Mouse (Mus musculus) kidney, embryonic 16.5 days (tissue): ENCODE results near the gene Grn. TPM values are rescaled to one million over a fixed set of nuclear protein-coding genes. Genes with fewer than 3 reads are reported as not detected.

ENCODE experiments used
- ATAC-seq: fragments of 200-750 bp; cut with Nextera tagmentation; 2 replicates; pipeline ENCODE4 v1.8.0; 2017; ENCODE audit warnings: moderate TSS enrichment; ENCODE audit not compliant: low FRiP score, low TSS enrichment
- H3K27ac ChIP-seq: fragments of 300-500 bp; sonication (generic); 2 replicates; pipeline ENCODE4 v1.5.1; 2014; ENCODE audit warnings: low read length
- H3K27me3 ChIP-seq: fragments of 300-500 bp; sonication (generic); 2 replicates; pipeline ENCODE4 v1.6.1; 2014; ENCODE audit warnings: low read length, control low read depth, mixed read lengths; ENCODE audit not compliant: insufficient read depth
- H3K36me3 ChIP-seq: fragments of 300-500 bp; sonication (generic); 2 replicates; pipeline ENCODE4 v1.6.1; 2014; ENCODE audit warnings: low read length, control low read depth, mixed read lengths; ENCODE audit not compliant: insufficient read depth
- H3K4me1 ChIP-seq: fragments of 300-500 bp; sonication (generic); 2 replicates; pipeline ENCODE4 v1.6.1; 2014; ENCODE audit warnings: low read length, control low read depth, mixed read lengths; ENCODE audit not compliant: insufficient read depth
- H3K4me2 ChIP-seq: fragments of 300-500 bp; sonication (generic); replicated peaks from 2 replicates; pipeline ENCODE4 v1.6.1; 2014; ENCODE audit warnings: low read depth, low read length
- H3K4me3 ChIP-seq: fragments of 300-500 bp; sonication (generic); 2 replicates; pipeline ENCODE4 v1.5.1; 2014; ENCODE audit warnings: mild to moderate bottlenecking, low read length
- H3K9ac ChIP-seq: fragments of 300-500 bp; sonication (generic); replicated peaks from 2 replicates; pipeline ENCODE4 v1.6.1; 2014; ENCODE audit warnings: low read length
- H3K9me3 ChIP-seq: fragments of 300-500 bp; sonication (generic); 2 replicates; pipeline ENCODE4 v1.6.1; 2016; ENCODE audit warnings: low read length, control low read depth
- WGBS: fragments of 180-500 bp; shearing (Covaris S2); extraction: QIAGEN DNeasy Blood & Tissue Kit; methylation state at CpG from one replicate; pipeline ENCODE4 v1.1.7; 2014; 5-methylcytosine and 5-hydroxymethylcytosine counted together
- polyA plus RNA-seq: library from polyadenylated mRNA; unstranded; fragments of >200 nt; fragmentation: Nextera tagmentation; extraction: Ambion mirVana; gene quantifications from 2 replicates; pipeline ENCODE4 v1.2.1, GENCODE M21; 2015

Grn gene
- polyA plus RNA-seq, 1 experiment from 2014 or later = 208 TPM

DNA sequence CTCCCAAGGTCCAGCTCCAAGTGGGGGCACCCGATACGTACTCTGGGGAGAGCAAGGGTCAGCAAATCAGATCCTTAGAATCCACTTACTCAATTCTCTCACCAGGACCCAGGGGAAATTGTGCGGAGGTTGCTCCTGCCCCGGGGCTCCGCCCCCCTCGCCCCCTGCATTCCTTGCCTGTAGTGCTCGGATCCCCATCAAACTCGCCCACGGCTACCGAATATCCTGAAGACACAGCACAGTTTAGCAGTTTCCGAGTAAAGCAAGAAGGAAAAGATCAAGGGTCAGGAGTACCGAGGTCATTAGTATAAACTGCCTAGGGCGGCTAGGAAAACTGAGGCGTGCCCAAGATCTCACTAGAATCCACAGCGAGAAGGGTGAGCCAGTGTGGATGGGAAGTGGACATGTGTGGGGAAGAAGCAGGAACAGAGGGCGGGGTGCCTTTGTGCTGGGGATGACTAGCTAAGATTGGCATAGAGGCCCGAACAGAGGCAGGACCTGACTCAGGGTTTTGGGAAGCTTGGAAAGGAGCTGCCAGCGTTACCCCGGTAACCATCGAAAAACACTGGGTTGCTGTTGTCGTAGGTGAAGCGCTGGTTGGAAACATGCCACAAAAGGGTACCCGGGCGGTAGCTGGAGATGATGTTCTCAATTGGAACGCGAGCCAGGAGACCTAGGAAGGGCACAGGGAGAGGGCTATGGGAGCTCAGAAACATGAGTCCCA is 35.8 kb downstream of the Grn start:
- H3K9ac ChIP-seq = peak overlapping the region; percentile 12; the same call in 1 of the 2 replicates
- no peak for ATAC-seq
- H3K9me3 ChIP-seq = no peaks in the 10 kb centered on the region
- 12% methylated on average over 26 of the region's 26 CpGs for WGBS
- H3K36me3 ChIP-seq = no peaks in the 10 kb centered on the region
- no peaks in the 10 kb centered on the region for H3K27me3 ChIP-seq
- no peak overlapping the region for H3K27ac ChIP-seq
- peak overlapping the region; percentile 37 for H3K4me2 ChIP-seq
- 0 out of 2 replicates have a peak overlapping the region, but pooled peaks have one; percentile 15 for H3K4me3 ChIP-seq
- peaks cover 18% of the 10 kb centered on the region for H3K4me1 ChIP-seq

DNA sequence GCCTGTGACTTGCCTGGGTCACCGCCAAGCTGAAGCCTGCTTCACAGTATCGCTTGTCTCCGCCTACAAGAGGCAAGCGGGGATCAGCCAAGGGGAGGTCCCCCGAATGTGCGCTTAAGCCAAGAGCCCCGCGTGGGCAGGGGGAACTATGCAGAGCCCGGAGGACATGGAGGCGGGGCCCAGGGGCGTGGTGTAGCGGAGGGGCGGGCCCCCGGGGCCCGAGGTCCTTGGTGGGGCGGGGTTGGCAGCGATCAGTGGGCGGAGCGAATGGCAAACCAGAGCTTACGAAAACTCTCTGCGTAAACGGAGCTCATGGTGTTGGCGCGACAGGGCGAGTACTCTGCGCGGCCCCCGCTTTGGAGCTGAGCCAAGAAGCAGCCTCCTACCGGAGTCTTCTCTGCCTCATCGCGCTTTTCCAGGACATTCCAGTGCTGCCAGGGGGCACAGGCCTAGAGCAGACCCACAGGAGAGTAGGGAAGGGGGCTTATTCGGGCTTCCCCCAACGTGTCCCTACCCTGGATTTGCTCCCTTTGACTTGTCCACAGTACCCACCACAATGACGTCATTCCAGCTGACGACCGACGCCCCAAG is 37.0 kb downstream of the Grn start:
- H3K4me3 ChIP-seq = peak overlapping the region; percentile 50
- H3K27me3 ChIP-seq = no peaks in the 10 kb centered on the region
- peak overlapping the region; percentile 69 for H3K27ac ChIP-seq
- ATAC-seq = peak; percentile 96
- peak overlapping the region; percentile 90 for H3K4me2 ChIP-seq
- under 1% methylated on average over 37 of the region's 37 CpGs for WGBS
- peak overlapping the region; percentile 67 for H3K9ac ChIP-seq
- no peaks in the 10 kb centered on the region for H3K36me3 ChIP-seq
- no peaks in the 10 kb centered on the region for H3K9me3 ChIP-seq
- peaks cover 18% of the 10 kb centered on the region for H3K4me1 ChIP-seq

DNA sequence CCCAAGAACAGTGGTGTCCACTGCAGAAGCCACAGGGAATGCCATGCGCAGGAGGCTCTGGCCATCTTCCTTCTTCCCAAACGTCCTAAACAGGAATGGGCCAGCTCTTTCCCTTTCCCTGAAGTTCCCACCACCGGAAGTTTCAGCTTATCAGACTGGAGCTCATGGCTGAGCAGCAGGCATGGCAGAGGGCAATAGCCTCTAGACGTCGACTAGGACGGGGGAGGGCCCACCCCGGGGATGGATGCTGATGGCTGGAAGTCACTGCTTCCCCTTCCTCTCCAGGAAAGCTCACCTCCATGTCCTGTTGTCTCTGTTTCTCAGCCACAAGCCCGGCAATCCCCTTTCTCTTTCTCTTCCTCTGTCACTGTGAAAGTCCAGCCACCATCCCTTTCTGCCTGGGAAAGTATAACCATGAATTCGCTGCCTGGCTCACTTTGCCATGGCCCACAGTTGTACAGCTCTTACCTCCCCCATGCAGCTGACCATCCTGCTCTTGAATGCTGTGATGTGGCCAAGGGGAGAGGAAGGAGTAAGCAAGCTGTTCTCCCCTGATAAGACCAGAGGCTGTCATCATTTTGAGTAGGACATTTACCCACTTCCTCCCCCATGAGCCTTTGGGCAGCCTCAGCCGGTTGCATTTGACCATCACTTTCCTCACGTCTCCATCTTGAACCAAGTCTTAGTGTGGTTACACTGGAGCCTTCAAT is 39.7 kb downstream of the Grn start, which contains the start of gene Itga2b:
Itga2b (minus strand) TSS at position 475 of the 710 bp plus-strand sequence.
- Histone ChIP-seq H3K4me1 (peaks cover 18% of the 10 kb centered on the region), H3K4me2 (no peak within 1 kb of the TSS), H3K36me3 (peaks cover 3% of the 10 kb centered on the region; the same call in 1 of the 2 replicates), H3K4me3 (no peak within 1 kb of the TSS), H3K9ac (no peak within 1 kb of the TSS), H3K27ac (no peak within 1 kb of the TSS), H3K9me3 (no peaks in the 10 kb centered on the region), H3K27me3 (no peaks in the 10 kb centered on the region)
- no peak for ATAC-seq
- 55% methylated on average over 11 of the region's 11 CpGs for WGBS

GRCm38 (mm10) chr11:102475027-102475426 is 44.9 kb downstream of the Grn start:
- Histone ChIP-seq H3K36me3 (peaks cover 30% of the 10 kb centered on the region), H3K9me3 (no peaks in the 10 kb centered on the region), H3K9ac (no peak overlapping the region), H3K4me2 (no peak overlapping the region), H3K27me3 (no peaks in the 10 kb centered on the region), H3K27ac (no peak overlapping the region), H3K4me3 (no peak overlapping the region), H3K4me1 (no peaks in the 10 kb centered on the region)
- ATAC-seq = no peak
- WGBS = 98% methylated on average over 3 of the region's 3 CpGs

- Histone ChIP-seq H3K9me3 (no peaks in the 10 kb centered on the region), H3K27me3 (no peaks in the 10 kb centered on the region), H3K4me2 (no peak overlapping the region), H3K4me3 (no peak overlapping the region), H3K9ac (no peak overlapping the region), H3K36me3 (peaks cover 48% of the 10 kb centered on the region), H3K27ac (no peak overlapping the region), H3K4me1 (no peaks in the 10 kb centered on the region)
- WGBS = 91% methylated on average over 3 of the region's 3 CpGs
- ATAC-seq = no peak
Measured at GRCm38 (mm10) chr11:102478671-102479070, 48.6 kb downstream of the Grn start.

DNA sequence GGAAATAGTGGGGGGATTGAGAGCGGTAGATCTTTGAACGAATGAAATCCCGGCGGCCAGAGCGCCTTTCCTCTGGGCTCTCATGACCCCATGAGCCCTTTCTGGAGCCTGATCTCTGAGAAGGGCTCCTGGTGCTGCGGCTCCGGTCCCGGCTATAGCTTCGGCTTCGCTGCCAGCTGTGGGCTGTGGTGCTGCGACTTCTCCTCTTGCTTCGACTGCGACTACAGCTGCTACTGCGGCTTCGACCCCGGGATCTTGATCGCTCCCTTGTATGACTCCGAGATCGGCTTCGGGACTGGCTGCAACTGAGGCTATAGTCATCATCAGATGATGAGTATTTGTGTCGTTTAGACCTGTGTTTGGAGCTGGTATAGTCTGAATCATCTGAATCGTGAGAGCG is 49.5 kb downstream of the Grn start:
- ATAC-seq = no peak
- Histone ChIP-seq H3K4me3 (no peak overlapping the region), H3K4me2 (no peak overlapping the region), H3K9me3 (no peaks in the 10 kb centered on the region), H3K36me3 (peaks cover 45% of the 10 kb centered on the region), H3K4me1 (no peaks in the 10 kb centered on the region), H3K27ac (no peak overlapping the region), H3K9ac (no peak overlapping the region), H3K27me3 (no peaks in the 10 kb centered on the region)
- 94% methylated on average over 23 of the region's 23 CpGs for WGBS

GRCm38 (mm10) chr11:102480111-102480510 is 50.0 kb downstream of the Grn start:
- 95% methylated on average over 15 of the region's 15 CpGs for WGBS

DNA sequence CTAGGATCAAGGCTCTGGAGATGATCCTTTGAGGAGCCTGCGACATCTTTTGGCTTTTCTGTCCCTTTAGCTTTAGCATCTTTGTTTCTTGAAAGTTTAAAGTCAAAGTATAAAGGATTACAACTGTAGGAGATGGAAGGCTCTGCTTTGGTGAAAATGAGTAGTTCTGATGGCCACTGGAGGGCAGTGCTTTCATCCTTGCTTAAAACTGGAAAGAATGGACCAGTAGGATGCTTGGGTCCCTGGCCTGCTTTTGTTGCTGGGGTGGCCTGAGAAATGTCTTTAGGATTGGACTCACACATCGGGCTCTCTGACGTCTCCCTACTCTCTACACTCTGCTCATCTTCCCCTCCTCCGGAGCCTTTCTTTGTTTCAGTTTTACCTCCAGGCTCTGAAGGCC is 50.8 kb downstream of the Grn start:
- H3K36me3 ChIP-seq = peaks cover 49% of the 10 kb centered on the region
- no peaks in the 10 kb centered on the region for H3K9me3 ChIP-seq
- no peak overlapping the region for H3K27ac ChIP-seq
- WGBS = 97% methylated on average over 4 of the region's 4 CpGs
- no peak overlapping the region for H3K4me2 ChIP-seq
- no peak overlapping the region for H3K4me3 ChIP-seq
- H3K4me1 ChIP-seq = no peaks in the 10 kb centered on the region
- no peak overlapping the region for H3K9ac ChIP-seq
- no peaks in the 10 kb centered on the region for H3K27me3 ChIP-seq
- no peak for ATAC-seq

More at GRCm38 (mm10) chr11:102480111-102480510, 50.0 kb downstream of the Grn start:
- Histone ChIP-seq H3K36me3 (peaks cover 45% of the 10 kb centered on the region), H3K9me3 (no peaks in the 10 kb centered on the region), H3K9ac (no peak overlapping the region), H3K4me2 (no peak overlapping the region), H3K27ac (no peak overlapping the region), H3K4me3 (no peak overlapping the region), H3K4me1 (no peaks in the 10 kb centered on the region), H3K27me3 (no peaks in the 10 kb centered on the region)
- no peak for ATAC-seq

DNA sequence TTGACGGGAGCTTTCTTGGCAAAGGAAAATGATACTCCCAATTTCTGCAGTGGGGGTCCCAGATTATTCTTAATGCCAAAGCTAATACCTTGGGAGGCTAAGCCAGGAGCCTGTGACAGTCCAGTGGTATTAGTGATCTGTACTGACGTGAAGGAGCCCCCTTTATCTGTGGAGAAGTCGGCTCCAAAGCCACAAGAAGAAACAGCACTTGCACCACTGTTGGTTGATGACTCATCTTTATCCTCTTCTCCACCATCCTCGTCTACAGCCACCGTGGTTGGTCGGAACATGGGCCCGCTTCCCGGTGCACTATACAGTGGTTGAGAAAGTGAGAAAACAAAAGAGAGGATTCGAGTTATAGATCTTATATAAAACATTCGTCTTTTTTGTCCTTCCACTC is 51.7 kb downstream of the Grn start:
- Histone ChIP-seq H3K4me1 (no peaks in the 10 kb centered on the region), H3K4me2 (no peak overlapping the region), H3K27ac (no peak overlapping the region), H3K27me3 (no peaks in the 10 kb centered on the region), H3K9me3 (no peaks in the 10 kb centered on the region), H3K9ac (no peak overlapping the region), H3K36me3 (peaks cover 56% of the 10 kb centered on the region), H3K4me3 (no peak overlapping the region)
- WGBS = 92% methylated on average over 10 of the region's 10 CpGs
- no peak for ATAC-seq
